Mouse (Mus musculus) midbrain, embryonic 13.5 days (tissue): ENCODE data around the gene Gjc1. TPM values are rescaled to one million over a fixed set of nuclear protein-coding genes. Genes with fewer than 3 reads are reported as not detected.

Experiments
- ATAC-seq: fragments of 200-750 bp; cut with Nextera tagmentation; 2 replicates; pipeline ENCODE4 v1.8.0; 2017; ENCODE audit warnings: mild to moderate bottlenecking, moderate TSS enrichment, moderate library complexity
- H3K27ac ChIP-seq: fragments of 300-500 bp; sonication (generic); 2 replicates; pipeline ENCODE4 v1.5.1; 2015; ENCODE audit warnings: inconsistent platforms, mild to moderate bottlenecking, moderate library complexity
- H3K27me3 ChIP-seq: fragments of 300-500 bp; sonication (generic); 2 replicates; pipeline ENCODE4 v1.6.1; 2015; ENCODE audit warnings: mild to moderate bottlenecking, inconsistent platforms
- H3K36me3 ChIP-seq: fragments of 300-500 bp; sonication (generic); 2 replicates; pipeline ENCODE4 v1.6.1; 2015; ENCODE audit warnings: mild to moderate bottlenecking, inconsistent platforms
- H3K4me1 ChIP-seq: fragments of 300-500 bp; sonication (generic); replicated peaks from 2 replicates; pipeline ENCODE4 v1.6.1; 2015; ENCODE audit warnings: inconsistent platforms
- H3K4me2 ChIP-seq: fragments of 300-500 bp; sonication (generic); replicated peaks from 2 replicates; pipeline ENCODE4 v1.6.1; 2015; ENCODE audit warnings: moderate library complexity, mild to moderate bottlenecking, inconsistent platforms
- H3K4me3 ChIP-seq: fragments of 300-500 bp; sonication (generic); replicated peaks from 2 replicates; pipeline ENCODE4 v1.5.1; 2015; ENCODE audit warnings: mild to moderate bottlenecking, inconsistent platforms
- H3K9ac ChIP-seq: fragments of 300-500 bp; sonication (generic); replicated peaks from 2 replicates; pipeline ENCODE4 v1.6.1; 2015; ENCODE audit warnings: mild to moderate bottlenecking, inconsistent platforms
- H3K9me3 ChIP-seq: fragments of 300-500 bp; sonication (generic); 2 replicates; pipeline ENCODE4 v1.6.1; 2016; ENCODE audit warnings: mild to moderate bottlenecking, inconsistent platforms
- whole genome bisulfite sequencing: fragments of 180-500 bp; shearing (Covaris S2); methylation state at CpG from one replicate; pipeline ENCODE4 v1.1.7; 2015; 5-methylcytosine and 5-hydroxymethylcytosine counted together
- polyA plus RNA-seq: library from polyadenylated mRNA; unstranded; fragments of >200 nt; fragmentation: Nextera tagmentation; extraction: Ambion mirVana; gene quantifications from 2 replicates; pipeline ENCODE4 v1.2.1, GENCODE M21; 2015

Gene Gjc1
- polyA plus RNA-seq, 1 experiment from 2014 or later, result 53.3 TPM

- H3K9me3 ChIP-seq, result no peaks in the 10 kb centered on the region
- no peak overlapping the region for H3K9ac ChIP-seq
- H3K27me3 ChIP-seq, result peaks cover 5% of the 10 kb centered on the region; the same call in 1 of the 2 replicates
- no peak for ATAC-seq
- peaks cover 58% of the 10 kb centered on the region for H3K4me1 ChIP-seq
- 84% methylated on average over 5 of the region's 6 CpGs for WGBS
- H3K36me3 ChIP-seq, result no peaks in the 10 kb centered on the region
- H3K27ac ChIP-seq, result no peak overlapping the region
- no peak overlapping the region for H3K4me3 ChIP-seq
- no peak overlapping the region for H3K4me2 ChIP-seq
Measured at GRCm38 (mm10) chr11:102767055-102767670, 52.3 kb downstream of the Gjc1 start.

- peaks cover 6% of the 10 kb centered on the region; the same call in 1 of the 2 replicates for H3K27me3 ChIP-seq
- H3K9ac ChIP-seq, result no peak overlapping the region
- H3K4me1 ChIP-seq, result peaks cover 52% of the 10 kb centered on the region
- H3K36me3 ChIP-seq, result no peaks in the 10 kb centered on the region
- ATAC-seq, result no peak
- no peak overlapping the region for H3K27ac ChIP-seq
- no peak overlapping the region for H3K4me3 ChIP-seq
- H3K9me3 ChIP-seq, result no peaks in the 10 kb centered on the region
- 85% methylated on average over 5 of the region's 5 CpGs for WGBS
- H3K4me2 ChIP-seq, result no peak overlapping the region
Measured at GRCm38 (mm10) chr11:102765416-102765815, 54.1 kb downstream of the Gjc1 start.

GRCm38 (mm10) chr11:102763009-102763767 lies 56.3 kb downstream of the Gjc1 start:
- Histone ChIP-seq H3K4me3 (peak overlapping the region; percentile 65; the same call in 1 of the 2 replicates), H3K27me3 (peaks cover 13% of the 10 kb centered on the region; the same call in 1 of the 2 replicates), H3K4me2 (peak overlapping the region; percentile 89), H3K27ac (no peak overlapping the region), H3K4me1 (peaks cover 37% of the 10 kb centered on the region), H3K9me3 (no peaks in the 10 kb centered on the region), H3K9ac (no peak overlapping the region), H3K36me3 (no peaks in the 10 kb centered on the region)
- WGBS, result 49% methylated on average over 11 of the region's 11 CpGs
- peak; percentile 29; the same call in 1 of the 2 replicates for ATAC-seq

DNA sequence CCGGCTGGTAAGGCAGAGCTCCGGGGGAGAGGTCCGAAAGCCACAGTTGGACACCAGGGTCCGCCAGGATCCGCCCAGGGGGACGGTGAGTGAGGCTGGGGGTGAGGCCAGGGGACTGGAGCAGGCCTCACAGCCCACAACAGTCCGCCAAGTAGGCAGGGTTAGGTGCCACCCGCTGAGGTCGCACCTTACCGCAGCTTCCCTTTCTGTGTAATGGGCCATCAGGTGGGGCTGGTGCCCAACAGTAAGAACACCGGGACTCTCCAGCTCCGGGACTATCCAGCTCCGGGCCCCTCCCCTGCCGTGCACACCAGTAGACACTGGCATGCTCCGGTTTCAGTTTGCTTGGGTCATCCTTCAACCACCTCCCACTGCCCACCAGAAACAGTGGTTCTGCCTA lies 57.3 kb downstream of the Gjc1 start:
- Histone ChIP-seq H3K27me3 (peaks cover 13% of the 10 kb centered on the region; the same call in 1 of the 2 replicates), H3K9me3 (no peaks in the 10 kb centered on the region), H3K4me1 (peaks cover 30% of the 10 kb centered on the region), H3K36me3 (no peaks in the 10 kb centered on the region), H3K27ac (peak overlapping the region; percentile 56; the same call in 1 of the 2 replicates), H3K4me2 (peak overlapping the region; percentile 89), H3K4me3 (peak overlapping the region; percentile 65), H3K9ac (peak overlapping the region; percentile 88)
- ATAC-seq, result peak; percentile 21
- WGBS, result 5% methylated on average over 15 of the region's 15 CpGs

DNA sequence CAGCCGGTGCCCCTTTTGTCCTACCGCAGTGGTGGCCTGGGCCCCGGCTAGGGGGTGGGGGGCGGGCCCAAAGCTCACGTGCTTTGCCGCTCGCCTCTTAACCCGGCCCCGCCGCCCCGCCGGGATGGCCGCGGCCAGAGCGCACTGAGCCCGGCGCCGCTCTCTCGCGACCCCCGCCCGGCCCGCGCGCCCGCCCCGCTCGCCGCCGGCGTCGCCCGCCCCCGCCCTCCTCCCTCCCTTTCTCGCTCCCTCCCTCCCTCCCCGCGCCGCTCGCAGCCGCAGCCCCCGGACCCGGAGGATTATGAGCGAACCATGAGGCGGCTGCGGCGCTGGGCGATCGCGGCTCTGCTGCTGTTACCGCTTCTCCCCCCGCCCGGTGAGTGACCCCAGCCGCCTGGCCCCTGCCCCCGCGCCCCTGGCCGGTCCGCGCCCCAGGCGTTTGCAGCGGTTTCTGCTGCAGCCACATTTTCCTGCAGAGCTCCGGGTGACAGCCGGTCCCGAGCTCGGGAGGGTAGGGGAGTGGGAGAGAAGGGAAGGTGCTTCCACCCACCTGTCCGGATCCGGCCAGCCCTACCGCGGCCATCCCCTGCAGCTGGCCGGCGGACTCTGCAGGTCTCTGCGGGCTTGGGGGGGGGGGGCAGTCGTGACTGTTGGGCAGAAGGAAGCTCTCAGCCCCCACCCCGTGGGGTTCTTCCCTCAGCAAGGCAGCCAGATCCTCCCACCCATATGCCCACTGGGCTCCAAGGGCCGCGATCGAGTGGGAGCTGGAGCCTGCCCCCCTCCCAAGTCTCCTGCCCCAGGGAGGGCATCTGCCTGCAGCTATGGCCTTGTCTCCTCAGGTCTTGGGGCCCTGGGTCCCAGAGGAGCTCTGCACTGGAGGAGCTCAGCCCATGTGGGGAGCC lies 57.9 kb downstream of the Gjc1 start, which contains the start of gene Adam11:
TSS of gene Adam11 (plus strand) at position 131 of the 902 bp plus-strand sequence.
- peaks cover 13% of the 10 kb centered on the region; the same call in 1 of the 2 replicates for H3K27me3 ChIP-seq
- peak; percentile 62 for ATAC-seq
- peak within 1 kb of the TSS; percentile 56 for H3K27ac ChIP-seq
- WGBS, result under 1% methylated on average over 55 of the region's 76 CpGs
- no peaks in the 10 kb centered on the region for H3K36me3 ChIP-seq
- H3K9ac ChIP-seq, result peak within 1 kb of the TSS; percentile 88
- no peaks in the 10 kb centered on the region for H3K9me3 ChIP-seq
- H3K4me3 ChIP-seq, result peak within 1 kb of the TSS; percentile 65
- H3K4me1 ChIP-seq, result peaks cover 26% of the 10 kb centered on the region
- H3K4me2 ChIP-seq, result peak within 1 kb of the TSS; percentile 89

DNA sequence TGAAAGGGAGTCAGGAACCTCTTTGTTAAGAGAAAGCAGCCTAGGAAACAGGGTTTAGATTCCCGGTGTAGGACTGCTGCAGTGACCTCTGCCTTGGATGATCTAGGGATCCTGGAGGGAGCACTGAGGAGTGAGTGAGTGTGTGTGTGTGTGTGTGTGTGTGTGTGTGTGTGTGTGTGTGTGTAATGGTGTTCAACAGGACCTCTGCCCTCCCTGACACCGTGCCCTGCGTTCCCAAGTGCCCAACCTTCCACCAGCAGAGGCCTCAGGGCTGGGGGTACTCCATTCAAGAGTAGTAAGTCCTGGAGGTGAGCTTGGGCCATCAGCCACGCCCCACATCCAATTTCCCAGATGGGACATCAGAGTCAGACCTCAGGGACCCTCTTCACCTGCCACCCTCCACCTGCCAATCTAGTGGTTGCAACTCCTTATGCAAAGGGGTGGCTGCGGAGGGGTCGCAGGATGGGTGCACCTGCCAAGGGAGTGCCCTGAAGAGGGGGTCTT lies 58.6 kb downstream of the Gjc1 start:
- Histone ChIP-seq H3K9me3 (no peaks in the 10 kb centered on the region), H3K4me3 (peak overlapping the region; percentile 65), H3K4me1 (peaks cover 26% of the 10 kb centered on the region), H3K36me3 (no peaks in the 10 kb centered on the region), H3K4me2 (peak overlapping the region; percentile 89), H3K27ac (peak overlapping the region; percentile 19; the same call in 1 of the 2 replicates), H3K9ac (peak overlapping the region; percentile 88), H3K27me3 (peaks cover 13% of the 10 kb centered on the region; the same call in 1 of the 2 replicates)
- peak; percentile 60 for ATAC-seq
- WGBS, result 17% methylated on average over 5 of the region's 6 CpGs

- no peak overlapping the region for H3K4me2 ChIP-seq
- H3K9ac ChIP-seq, result no peak overlapping the region
- no peak for ATAC-seq
- H3K4me3 ChIP-seq, result no peak overlapping the region
- H3K9me3 ChIP-seq, result no peaks in the 10 kb centered on the region
- no peak overlapping the region for H3K27ac ChIP-seq
- H3K4me1 ChIP-seq, result peaks cover 36% of the 10 kb centered on the region
- H3K27me3 ChIP-seq, result peaks cover 13% of the 10 kb centered on the region; the same call in 1 of the 2 replicates
- 92% methylated on average over 2 of the region's 2 CpGs for WGBS
- no peaks in the 10 kb centered on the region for H3K36me3 ChIP-seq
Measured at GRCm38 (mm10) chr11:102758977-102759376, 60.5 kb downstream of the Gjc1 start.

GRCm38 (mm10) chr11:102755391-102755790 lies 64.1 kb downstream of the Gjc1 start:
- no peaks in the 10 kb centered on the region for H3K9me3 ChIP-seq
- ATAC-seq, result no peak
- 75% methylated on average over 7 of the region's 7 CpGs for WGBS
- no peak overlapping the region for H3K4me3 ChIP-seq
- H3K4me2 ChIP-seq, result no peak overlapping the region
- H3K9ac ChIP-seq, result no peak overlapping the region
- no peaks in the 10 kb centered on the region for H3K36me3 ChIP-seq
- 0 out of 2 replicates have a peak, but pooled peaks cover 7% of the 10 kb centered on the region for H3K27me3 ChIP-seq
- peaks cover 26% of the 10 kb centered on the region for H3K4me1 ChIP-seq
- H3K27ac ChIP-seq, result no peak overlapping the region

GRCm38 (mm10) chr11:102754416-102754815 lies 65.1 kb downstream of the Gjc1 start:
- WGBS, result 33% methylated on average over 4 of the region's 4 CpGs
- ATAC-seq, result no peak

DNA sequence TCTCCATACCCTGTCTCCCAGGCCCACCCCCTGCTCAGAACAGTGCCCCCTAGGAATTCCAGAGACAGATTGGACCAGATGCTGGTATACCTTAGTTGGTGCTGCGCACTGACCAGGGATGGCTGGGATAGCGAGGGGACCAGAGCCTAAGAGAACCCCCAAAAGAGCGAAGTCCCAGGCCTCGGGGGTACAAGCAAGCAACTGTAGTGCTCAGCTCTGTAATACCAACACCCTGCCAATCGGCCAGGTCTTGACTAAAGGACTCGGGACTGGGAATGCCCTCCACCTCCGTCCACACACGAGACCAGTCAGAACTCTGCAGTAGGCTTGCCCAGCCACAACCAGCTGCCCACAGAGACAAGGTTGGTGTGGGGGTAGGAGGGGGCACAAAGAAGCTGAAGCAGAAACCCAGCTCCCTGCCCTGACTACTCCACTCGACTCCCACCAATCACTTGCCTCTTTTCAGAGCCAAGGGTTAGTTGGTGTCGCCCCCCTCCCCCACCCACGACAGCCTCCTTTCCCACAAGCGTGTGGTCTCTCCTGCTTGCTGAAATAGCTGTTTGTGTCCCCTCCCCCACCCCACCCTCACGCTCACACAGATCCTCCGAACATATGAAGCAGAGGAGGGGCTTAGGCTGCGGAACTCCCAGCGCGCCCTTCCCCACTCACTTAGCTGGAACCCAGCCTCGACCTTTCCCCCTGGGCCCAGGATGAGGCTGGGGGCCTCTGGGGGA lies 65.7 kb downstream of the Gjc1 start:
- WGBS, result 41% methylated on average over 18 of the region's 18 CpGs
- Histone ChIP-seq H3K9me3 (no peaks in the 10 kb centered on the region), H3K4me3 (no peak overlapping the region), H3K36me3 (no peaks in the 10 kb centered on the region), H3K4me2 (peak overlapping the region; percentile 22), H3K9ac (0 out of 2 replicates have a peak overlapping the region, but pooled peaks have one; percentile 33), H3K27me3 (no peaks in the 10 kb centered on the region), H3K4me1 (peaks cover 26% of the 10 kb centered on the region), H3K27ac (0 out of 2 replicates have a peak overlapping the region, but pooled peaks have one; percentile 25)
- peak; percentile 59 for ATAC-seq

More at GRCm38 (mm10) chr11:102754416-102754815, 65.1 kb downstream of the Gjc1 start:
- H3K9me3 ChIP-seq, result no peaks in the 10 kb centered on the region
- 0 out of 2 replicates have a peak overlapping the region, but pooled peaks have one; percentile 33 for H3K9ac ChIP-seq
- 0 out of 2 replicates have a peak overlapping the region, but pooled peaks have one; percentile 12 for H3K27ac ChIP-seq
- H3K27me3 ChIP-seq, result no peaks in the 10 kb centered on the region
- H3K4me3 ChIP-seq, result no peak overlapping the region
- no peaks in the 10 kb centered on the region for H3K36me3 ChIP-seq
- H3K4me1 ChIP-seq, result peaks cover 26% of the 10 kb centered on the region
- H3K4me2 ChIP-seq, result peak overlapping the region; percentile 22
